Mouse (Mus musculus): ENCODE results near the gene Gm28919. TPM values are rescaled to one million over a fixed set of nuclear protein-coding genes. Genes with fewer than 3 reads are reported as not detected.
"Not testable (repeated sequence)": the region's sequence is repeated elsewhere in the genome, so short reads cannot be mapped to it uniquely, and the experiment has no call there.

The Gm28919 gene
- not detected in 2 replicates for polyA plus RNA-seq (2015; fragmentation: Nextera tagmentation; extraction: Ambion mirVana)

DNA sequence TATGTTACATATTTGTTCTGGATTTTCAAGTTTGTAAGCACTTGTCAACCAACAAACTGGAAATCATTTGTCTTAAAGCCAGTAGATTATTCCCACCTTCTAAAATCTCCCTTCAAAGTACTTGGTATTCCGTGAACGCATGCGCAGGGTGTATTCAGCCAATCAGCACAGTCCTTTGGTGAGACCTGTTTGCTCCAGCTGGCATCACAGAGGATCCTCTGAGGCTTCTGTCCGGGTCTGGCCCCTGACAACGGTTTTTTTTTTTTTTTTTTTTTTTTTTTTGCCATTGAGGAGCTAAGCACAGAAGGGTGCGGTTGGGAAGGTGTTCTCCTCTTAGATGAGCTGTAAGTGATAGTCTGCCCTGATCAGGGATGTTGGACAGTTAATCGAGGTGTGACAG, at the start of gene Gm28919:
TSS of gene Gm28919 (plus strand) at position 301 of the 400 bp plus-strand sequence.
- H3K9me3 ChIP-seq (ENCODE audit: low read length); H3K4me1 ChIP-seq (ENCODE audit: insufficient read depth, low read depth, low read length); H3K27ac ChIP-seq (ENCODE audit: low read length); ATAC-seq; H3K9ac ChIP-seq (replicated peaks; ENCODE audit: low read depth); DNase-seq (ENCODE audit: low spot score); H3K27me3 ChIP-seq (replicated peaks; ENCODE audit: insufficient read depth, low read length); H3K4me3 ChIP-seq (ENCODE audit: low read depth, low read length); H3K4me2 ChIP-seq (replicated peaks; ENCODE audit: low read depth, low read length); H3K36me3 ChIP-seq (ENCODE audit: insufficient read depth, low read length): not testable (repeated sequence)
- WGBS, result 77% methylated on average over 3 of the region's 7 CpGs

Other genes with a start within 250 kb of the Gm28919 start
- not detected in 2 replicates for gene Gm21719, start 99.3 kb downstream of the Gm28919 start, polyA plus RNA-seq (2015; fragmentation: Nextera tagmentation; extraction: Ambion mirVana)